Mouse (Mus musculus): Measurements from ENCODE around the gene Neurl2. TPM values are rescaled to one million over a fixed set of nuclear protein-coding genes. Genes with fewer than 3 reads are reported as not detected.
"Not testable (repeated sequence)": the region's sequence is repeated elsewhere in the genome, so short reads cannot be mapped to it uniquely, and the experiment has no call there.

The Neurl2 gene
- total RNA-seq, 2 experiments from 2014 or later, result 3.9 to 4.1 TPM

- DNase-seq (ENCODE audit: low spot score in 2 of 2), result peak; percentile 100
These were observed 10.6 kb downstream of the Neurl2 start, which contains the start of gene Zswim1 for GRCm38 (mm10) chr2:164822636-164823165. Gene Zswim1, plus strand, starts transcription at chr2:164822686.

DNA sequence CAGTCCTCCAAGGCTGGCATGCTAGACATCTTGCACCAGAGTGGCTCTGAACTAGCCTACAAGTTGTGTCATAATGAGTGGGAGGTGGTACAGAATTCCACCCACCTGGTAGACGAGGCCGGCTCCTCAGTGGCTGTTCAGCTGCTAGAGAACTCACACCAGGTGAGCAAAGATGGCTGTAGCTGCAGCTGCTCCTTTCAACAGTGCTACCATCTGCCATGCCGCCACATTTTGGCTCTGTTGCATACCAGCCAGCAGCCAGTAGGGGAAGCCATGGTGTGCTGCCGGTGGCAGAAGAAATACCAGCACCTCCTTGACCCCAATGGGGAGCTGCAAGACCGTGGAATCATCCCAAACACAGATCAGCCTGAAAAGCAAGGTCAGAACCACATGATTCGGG, 12.2 kb downstream of the Neurl2 start:
- no peak for DNase-seq (ENCODE audit: low spot score in 2 of 2)

DNA sequence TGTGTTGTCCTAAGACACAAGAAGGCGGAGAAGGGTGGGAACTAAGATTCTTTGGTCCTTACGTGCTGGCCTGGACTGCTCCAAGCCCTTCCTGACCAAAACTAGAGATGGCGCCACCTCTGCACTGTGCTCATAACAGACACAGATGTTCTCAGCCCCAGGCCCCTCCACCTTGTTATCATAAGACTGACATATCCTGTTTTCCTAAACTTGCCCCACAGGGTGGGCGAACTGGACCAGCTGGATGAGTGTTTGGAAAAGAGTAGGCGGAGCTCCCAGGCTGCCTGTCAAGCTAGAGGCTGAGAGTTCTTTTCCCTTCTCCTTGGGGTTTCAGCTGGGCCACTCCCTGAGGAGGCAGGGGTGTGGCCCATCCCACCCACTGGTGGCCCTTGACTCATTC, 15.6 kb downstream of the Neurl2 start:
- DNase-seq (ENCODE audit: low spot score in 2 of 2), result no peak

- DNase-seq (ENCODE audit: low spot score in 2 of 2), result no peak
These were observed 16.1 kb downstream of the Neurl2 start for GRCm38 (mm10) chr2:164817206-164817605.

- no peak for DNase-seq (ENCODE audit: low spot score in 2 of 2)
These were observed 17.4 kb downstream of the Neurl2 start for GRCm38 (mm10) chr2:164815821-164816220.

GRCm38 (mm10) chr2:164815348-164815747, 17.9 kb downstream of the Neurl2 start:
- DNase-seq (ENCODE audit: low spot score in 2 of 2), result no peak

DNA sequence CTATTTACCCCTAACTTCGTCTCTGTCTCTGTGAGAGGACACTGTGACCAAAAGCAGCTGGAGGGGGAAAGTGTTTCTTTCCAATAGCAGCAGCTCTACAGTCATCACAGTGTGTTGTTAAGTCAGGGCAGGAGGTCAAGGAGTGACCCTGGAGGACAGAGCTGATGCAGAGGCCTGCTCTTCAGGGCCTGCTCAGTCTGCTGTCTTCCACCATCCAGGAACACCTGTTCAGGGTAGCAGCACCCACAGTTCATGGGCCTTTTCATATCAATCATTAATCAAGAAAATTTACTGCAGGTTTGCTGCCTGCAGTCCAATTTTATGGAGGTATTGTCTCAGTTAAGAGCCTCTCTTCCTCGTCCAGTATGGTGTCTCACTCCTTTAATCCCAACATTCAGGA, 19.7 kb downstream of the Neurl2 start:
- no peak for DNase-seq (ENCODE audit: low spot score in 2 of 2)

GRCm38 (mm10) chr2:164806614-164807013, 26.6 kb downstream of the Neurl2 start:
- DNase-seq (ENCODE audit: low spot score in 2 of 2), result no peak

DNA sequence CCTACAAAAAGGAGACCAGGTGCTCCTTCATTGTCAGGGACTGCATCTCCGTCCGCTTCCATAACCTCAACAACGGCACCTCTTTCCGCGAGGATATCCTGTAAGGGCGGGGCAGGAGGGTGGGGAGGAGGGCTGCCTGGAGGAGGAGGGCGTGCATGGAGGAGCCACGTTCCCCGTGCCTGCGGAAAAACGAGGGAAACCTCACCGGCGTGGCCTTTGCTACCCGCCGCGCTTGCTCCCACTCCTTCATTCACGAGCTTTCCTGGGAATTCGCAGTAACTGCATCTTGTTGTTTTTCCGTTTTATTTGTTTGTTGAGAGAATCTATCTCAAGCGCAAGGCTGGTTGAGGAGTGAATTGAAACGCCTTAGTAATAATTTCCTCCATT, 27.9 kb downstream of the Neurl2 start:
- DNase-seq (ENCODE audit: low spot score in 2 of 2), result no peak

GRCm38 (mm10) chr2:164804533-164805331, 28.5 kb downstream of the Neurl2 start, which contains the start of the genes Acot8 and Zswim3:
Gene Acot8, minus strand, starts transcription at chr2:164804882.
Gene Zswim3, plus strand, starts transcription at chr2:164805098.
- peak; percentile 100 for DNase-seq (ENCODE audit: low spot score in 2 of 2)

DNA sequence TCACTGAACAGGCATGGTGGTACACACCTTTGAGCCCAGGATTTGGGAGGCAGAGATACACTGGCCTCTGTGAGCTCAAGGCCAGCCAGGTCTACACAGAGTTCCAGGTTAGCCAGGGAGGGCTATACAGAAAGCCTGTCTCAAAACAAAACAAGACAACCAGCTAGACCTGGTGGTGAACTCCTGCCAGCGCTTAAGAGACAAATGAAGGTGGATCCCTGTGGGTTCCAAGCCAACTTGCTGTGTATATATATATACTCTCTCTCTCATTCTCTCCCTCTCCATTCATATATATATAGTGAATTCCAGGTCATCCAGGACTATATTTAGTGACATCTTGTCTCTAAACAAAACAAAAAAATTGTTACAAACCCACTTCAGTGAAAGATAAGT, 29.3 kb downstream of the Neurl2 start:
- no peak for DNase-seq (ENCODE audit: low spot score in 2 of 2)

GRCm38 (mm10) chr2:164803201-164803920, 29.9 kb downstream of the Neurl2 start:
- DNase-seq (ENCODE audit: low spot score in 2 of 2), result no peak

DNA sequence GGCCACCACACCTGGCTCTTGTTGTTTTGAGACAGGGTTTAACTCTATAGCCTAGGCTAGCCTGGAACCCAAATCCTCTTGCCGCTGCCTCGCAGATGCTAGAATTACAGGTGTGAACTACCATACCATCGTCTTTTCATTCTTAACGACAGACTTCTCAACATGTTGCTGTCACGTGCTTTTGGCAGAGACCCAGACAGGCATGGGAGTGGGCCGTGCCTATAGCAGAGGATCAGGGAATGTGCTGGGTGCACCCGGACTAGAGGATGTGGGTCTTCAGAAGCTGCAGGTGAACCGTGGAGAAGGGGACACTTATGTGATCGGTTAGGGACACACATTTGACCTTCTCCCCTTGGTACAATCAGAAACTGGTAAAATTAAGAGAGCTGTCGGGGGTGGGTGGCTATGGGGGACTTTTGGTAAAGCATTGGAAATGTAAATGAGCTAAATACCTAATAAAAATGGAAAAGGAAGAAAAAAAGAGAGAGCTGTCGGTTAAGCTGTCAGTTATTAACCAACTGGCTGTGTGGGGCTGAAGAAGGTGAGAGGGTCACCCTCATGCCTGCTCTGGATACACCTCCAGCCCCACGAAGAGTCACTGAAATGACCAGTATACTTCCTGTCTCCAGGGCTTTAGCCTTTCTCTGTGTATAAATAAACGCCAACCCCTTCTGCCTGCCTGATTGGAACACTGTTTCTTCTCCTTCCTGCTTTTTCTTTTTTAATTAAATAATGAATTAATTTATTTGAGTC, 32.8 kb downstream of the Neurl2 start:
- no peak for DNase-seq (ENCODE audit: low spot score in 2 of 2)

- DNase-seq (ENCODE audit: low spot score in 2 of 2), result not testable (repeated sequence)
These were observed 34.7 kb downstream of the Neurl2 start for GRCm38 (mm10) chr2:164798554-164798953.

DNA sequence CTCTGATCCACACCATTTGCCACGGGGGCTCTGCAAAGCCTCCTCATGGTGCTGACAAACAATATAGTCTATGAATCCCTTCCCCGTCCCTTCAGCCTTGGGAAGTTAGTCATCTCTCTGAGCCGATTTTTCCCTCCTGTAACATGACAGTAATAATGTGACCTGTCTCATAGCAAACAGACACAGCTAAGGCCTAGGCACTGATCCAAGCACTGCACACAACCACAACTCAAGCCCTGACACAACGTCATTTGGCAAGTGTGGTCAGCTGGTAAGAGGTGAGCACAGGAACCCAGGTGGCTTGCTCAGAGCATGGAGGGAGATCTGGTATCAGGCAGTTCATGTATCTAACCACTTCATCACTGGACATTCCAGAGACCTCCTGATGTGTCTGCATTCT, 37.4 kb downstream of the Neurl2 start:
- DNase-seq (ENCODE audit: low spot score in 2 of 2), result no peak

- DNase-seq (ENCODE audit: low spot score in 2 of 2), result peak; percentile 80 to 91
These were observed 39.0 kb downstream of the Neurl2 start for GRCm38 (mm10) chr2:164794293-164794692.

DNA sequence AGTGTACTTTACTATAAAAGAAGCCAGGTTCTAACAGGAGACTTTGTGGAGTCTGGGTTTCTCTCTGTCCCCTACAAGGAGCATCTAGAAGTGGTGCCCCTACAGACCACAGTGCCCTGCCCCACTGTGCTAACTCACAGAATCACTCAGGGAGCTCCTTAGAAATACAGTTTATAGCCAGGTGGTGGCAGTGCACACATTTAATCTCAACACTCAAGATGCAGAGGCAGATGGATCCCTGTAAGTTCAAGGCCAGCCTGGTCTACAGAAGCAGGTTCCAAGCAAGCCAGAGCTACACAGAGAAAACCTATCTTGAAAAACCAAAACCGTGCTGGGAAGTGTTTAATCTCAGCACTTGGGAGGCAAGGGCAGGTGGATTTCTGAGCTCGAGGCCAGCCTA, 39.5 kb downstream of the Neurl2 start:
- no peak for DNase-seq (ENCODE audit: low spot score in 2 of 2)

DNA sequence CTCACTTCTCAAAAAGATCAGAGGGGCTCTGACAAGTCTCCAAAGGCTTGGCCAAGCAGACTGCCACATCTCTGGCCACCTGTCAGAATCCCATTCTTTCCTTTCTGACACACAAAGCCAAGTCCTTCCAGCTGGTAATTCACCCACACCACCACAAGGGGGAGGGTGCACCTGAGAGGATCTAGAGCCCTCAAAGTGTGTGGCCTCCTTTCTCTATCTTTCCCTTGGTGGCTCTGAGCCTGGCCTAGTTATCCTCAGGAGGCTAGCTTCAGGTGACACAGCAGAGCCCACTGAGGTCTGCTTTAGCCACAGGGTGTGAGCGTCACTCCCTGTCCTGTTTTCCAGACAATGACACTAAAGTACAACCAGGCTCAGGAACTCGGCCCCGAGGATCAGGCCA, 40.0 kb downstream of the Neurl2 start:
- DNase-seq (ENCODE audit: low spot score in 2 of 2), result peak in 1 of 2 experiments; percentile 52

GRCm38 (mm10) chr2:164792400-164793190, 40.7 kb downstream of the Neurl2 start:
- no peak for DNase-seq (ENCODE audit: low spot score in 2 of 2)

GRCm38 (mm10) chr2:164791841-164792261, 41.4 kb downstream of the Neurl2 start:
- no peak for DNase-seq (ENCODE audit: low spot score in 2 of 2)
